Mouse (Mus musculus) thymus, adult 2 months (tissue): ENCODE data around the gene Fam124b. TPM values are rescaled to one million over a fixed set of nuclear protein-coding genes. Genes with fewer than 3 reads are reported as not detected.

Experiments used
- DNase-seq: peaks from one replicate; pipeline ENCODE4 v3.0.0; 2021
- H3K27ac ChIP-seq: fragments of 200-500 bp; 2 replicates; pipeline ENCODE4 v1.5.1; 2012; ENCODE audit warnings: low read length, control low read depth; ENCODE audit not compliant: control insufficient read depth, insufficient read depth
- H3K27me3 ChIP-seq: fragments of 200-500 bp; 2 replicates; pipeline ENCODE4 v1.6.1; 2012; ENCODE audit warnings: mild to moderate bottlenecking, low read length, moderate library complexity, mixed read lengths; ENCODE audit not compliant: control insufficient read depth, insufficient read depth
- H3K36me3 ChIP-seq: fragments of 200-500 bp; 2 replicates; pipeline ENCODE4 v1.6.1; 2012; ENCODE audit warnings: mild to moderate bottlenecking, low read length, moderate library complexity; ENCODE audit not compliant: control insufficient read depth, insufficient read depth
- H3K4me1 ChIP-seq: fragments of 200-500 bp; replicated peaks from 2 replicates; pipeline ENCODE4 v1.6.1; 2012; ENCODE audit warnings: low read length; ENCODE audit not compliant: control insufficient read depth, insufficient read depth
- H3K4me3 ChIP-seq: fragments of 200-500 bp; 2 replicates; pipeline ENCODE4 v1.5.1; 2012; ENCODE audit warnings: mild to moderate bottlenecking, low read length, control low read depth, moderate library complexity; ENCODE audit not compliant: control insufficient read depth, insufficient read depth
- CTCF ChIP-seq: fragments of 200-500 bp; IDR thresholded peaks from 2 replicates; pipeline ENCODE4 v1.5.1; 2012; ENCODE audit warnings: mild to moderate bottlenecking, control low read depth, low read length, moderate library complexity, borderline replicate concordance; ENCODE audit not compliant: control insufficient read depth, poor library complexity, insufficient read depth; ENCODE audit errors: extremely low read depth
- POLR2A ChIP-seq: fragments of 200-500 bp; IDR thresholded peaks from 2 replicates; pipeline ENCODE4 v1.6.1; 2012; ENCODE audit warnings: mild to moderate bottlenecking, low read length, control low read depth, moderate library complexity; ENCODE audit not compliant: control insufficient read depth, poor library complexity, insufficient read depth; ENCODE audit errors: extremely low read depth
- WGBS: fragments of 180-500 bp; shearing (Covaris S2); methylation state at CpG from one replicate; pipeline ENCODE4 v1.1.7; 2018; 5-methylcytosine and 5-hydroxymethylcytosine counted together
- polyA plus RNA-seq: library from polyadenylated mRNA; depleted of rRNA; stranded (reverse); fragments of >200 nt; gene quantifications from 2 replicates; pipeline ENCODE4 v1.2.3, GENCODE M21; 2012

Fam124b gene
- polyA plus RNA-seq, 1 experiment = 0.39 TPM

GRCm38 (mm10) chr1:80221151-80221550, 2.9 kb upstream of the Fam124b start:
- no peak for TF ChIP-seq POLR2A
- TF ChIP-seq CTCF = no peak
- no peak overlapping the region for H3K4me3 ChIP-seq
- no peak overlapping the region for H3K27ac ChIP-seq
- no peaks in the 10 kb centered on the region for H3K36me3 ChIP-seq
- WGBS = 36% methylated on average over 4 of the region's 4 CpGs
- H3K4me1 ChIP-seq = peaks cover 12% of the 10 kb centered on the region
- H3K27me3 ChIP-seq = no peaks in the 10 kb centered on the region
- no peak for DNase-seq

GRCm38 (mm10) chr1:80213826-80214225, 4.4 kb downstream of the Fam124b start:
- Histone ChIP-seq H3K4me3 (0 out of 2 replicates have a peak overlapping the region, but pooled peaks have one; percentile 13), H3K36me3 (no peaks in the 10 kb centered on the region), H3K4me1 (peaks cover 16% of the 10 kb centered on the region), H3K27ac (0 out of 2 replicates have a peak overlapping the region, but pooled peaks have one; percentile 10), H3K27me3 (no peaks in the 10 kb centered on the region)
- TF ChIP-seq CTCF (no peak), POLR2A (no peak)
- no peak for DNase-seq
- WGBS = 16% methylated on average over 9 of the region's 9 CpGs

- 89% methylated on average over 10 of the region's 10 CpGs for WGBS
These were observed 5.1 kb downstream of the Fam124b start for GRCm38 (mm10) chr1:80213146-80213545.

GRCm38 (mm10) chr1:80202314-80202713, 16.0 kb downstream of the Fam124b start:
- Histone ChIP-seq H3K27me3 (no peaks in the 10 kb centered on the region), H3K27ac (no peak overlapping the region), H3K36me3 (no peaks in the 10 kb centered on the region), H3K4me1 (no peaks in the 10 kb centered on the region), H3K4me3 (no peak overlapping the region)
- TF ChIP-seq POLR2A (no peak), CTCF (no peak)
- no peak for DNase-seq
- WGBS = 40% methylated on average over 3 of the region's 3 CpGs

More at GRCm38 (mm10) chr1:80213146-80213545, 5.1 kb downstream of the Fam124b start:
- TF ChIP-seq CTCF = no peak
- TF ChIP-seq POLR2A = no peak
- Histone ChIP-seq H3K27me3 (no peaks in the 10 kb centered on the region), H3K4me1 (peaks cover 13% of the 10 kb centered on the region), H3K4me3 (peak overlapping the region; percentile 13; the same call in 1 of the 2 replicates), H3K36me3 (no peaks in the 10 kb centered on the region), H3K27ac (no peak overlapping the region)
- no peak for DNase-seq

- DNase-seq = no peak
- Histone ChIP-seq H3K27me3 (no peaks in the 10 kb centered on the region), H3K4me1 (no peaks in the 10 kb centered on the region), H3K36me3 (no peaks in the 10 kb centered on the region), H3K27ac (no peak overlapping the region), H3K4me3 (no peak overlapping the region)
- TF ChIP-seq POLR2A (no peak), CTCF (no peak)
- WGBS = 93% methylated on average over 8 of the region's 8 CpGs
These were observed 25.4 kb downstream of the Fam124b start for GRCm38 (mm10) chr1:80192837-80193236.

GRCm38 (mm10) chr1:80181414-80181805, 36.9 kb downstream of the Fam124b start:
- Histone ChIP-seq H3K36me3 (no peaks in the 10 kb centered on the region), H3K27me3 (no peaks in the 10 kb centered on the region), H3K4me1 (no peaks in the 10 kb centered on the region), H3K4me3 (no peak overlapping the region), H3K27ac (no peak overlapping the region)
- DNase-seq = no peak
- WGBS = 58% methylated on average over 3 of the region's 3 CpGs
- no peak for TF ChIP-seq CTCF
- TF ChIP-seq POLR2A = no peak
